ENCODE assay signal across 8 mouse cellular contexts in the genomic region with DNA sequence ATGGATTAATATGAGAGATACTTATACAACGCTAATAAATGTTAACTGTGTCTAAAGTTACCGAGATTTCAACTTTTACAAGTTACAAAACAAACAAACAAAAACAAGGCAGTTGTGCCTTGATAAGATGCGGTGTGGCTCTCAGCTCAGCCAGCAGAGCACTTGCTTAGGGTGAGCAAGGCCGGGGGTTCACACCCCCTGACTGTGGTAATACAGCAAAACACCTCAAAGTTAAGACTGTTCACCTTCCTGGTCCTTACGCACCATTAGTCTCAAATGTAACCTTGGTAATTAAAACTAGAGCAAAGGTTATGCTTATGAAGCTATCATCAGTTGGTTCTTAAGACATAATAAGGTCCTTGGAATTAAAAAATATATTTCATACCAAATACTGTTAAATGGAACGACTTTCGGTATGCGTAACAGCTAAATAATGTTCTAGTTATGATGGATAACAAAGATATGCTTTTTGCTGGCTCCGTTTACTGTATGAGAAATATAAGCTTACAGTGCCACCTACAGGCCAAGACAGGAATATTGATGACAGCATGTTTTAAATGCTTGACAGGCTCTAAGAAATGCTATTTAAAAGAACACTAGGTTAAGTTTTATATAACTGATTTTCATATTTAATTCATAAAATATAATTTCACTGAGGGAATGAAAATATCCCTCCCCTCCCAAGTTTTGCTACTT. TPM values are rescaled to one million over a fixed set of nuclear protein-coding genes. Genes with fewer than 3 reads are reported as not detected.
DNase-seq lines count a peak whose midpoint lies in the region; ATAC-seq and TF ChIP-seq lines count a peak whose summit lies in the region.

No protein-coding gene starts in this region.

- H3K4me3 ChIP-seq in heart, adult 2 months, result no peak overlapping the region
- no peak overlapping the region for H3K4me3 ChIP-seq in heart, embryonic 12.5 days
- no peak overlapping the region for H3K4me3 ChIP-seq in forebrain, embryonic 14.5 days (ENCODE audit: low read depth, low read length)

- TF ChIP-seq EP300 in heart, adult 2 months (IDR thresholded peaks at IDR 0.05; ENCODE audit: insufficient read depth, low read depth, low read length), result no peak

- no peak overlapping the region for H3K9ac ChIP-seq in heart, adult 2 months (ENCODE audit: low read depth, low read length)
- H3K9ac ChIP-seq in heart, embryonic 12.5 days, result no peak overlapping the region
- H3K9ac ChIP-seq in forebrain, embryonic 14.5 days (ENCODE audit: low read length), result no peak overlapping the region

- no peaks in the 10 kb centered on the region for H3K27me3 ChIP-seq in heart, adult 2 months (ENCODE audit: control insufficient read depth, insufficient read depth, low read length)
- H3K27me3 ChIP-seq in heart, embryonic 12.5 days (replicated peaks), result no peaks in the 10 kb centered on the region
- H3K27me3 ChIP-seq in forebrain, embryonic 14.5 days (replicated peaks; ENCODE audit: control insufficient read depth, insufficient read depth, low read length), result no peaks in the 10 kb centered on the region

- H3K9me3 ChIP-seq in heart, embryonic 12.5 days (replicated peaks), result no peaks in the 10 kb centered on the region
- H3K9me3 ChIP-seq in forebrain, embryonic 14.5 days (replicated peaks; ENCODE audit: control insufficient read depth, low read length), result no peaks in the 10 kb centered on the region

- H3K36me3 ChIP-seq in heart, adult 2 months (ENCODE audit: control insufficient read depth, insufficient read depth, low read length), result no peaks in the 10 kb centered on the region
- H3K36me3 ChIP-seq in heart, embryonic 12.5 days, result no peaks in the 10 kb centered on the region
- H3K36me3 ChIP-seq in forebrain, embryonic 14.5 days (ENCODE audit: control insufficient read depth, insufficient read depth, low read length), result no peaks in the 10 kb centered on the region

- no peaks in the 10 kb centered on the region for H3K79me2 ChIP-seq in heart, adult 2 months (replicated peaks; ENCODE audit: control insufficient read depth, insufficient read depth, low read length)

- intact Hi-C loops in heart, adult 2 months (cut with DNase I), result loop anchor here (1.0 kb wide), 2 partner anchors 178 to 255 kb away; no protein-coding TSS in a partner anchor

- DNase-seq in heart, adult 2 months, result no peak
- peak; percentile 69 for DNase-seq in A20 (ENCODE audit: low read depth, low spot score)
- DNase-seq in R1 (ENCODE audit: low read depth, low spot score), result peak; percentile 57
- DNase-seq in forebrain, embryonic 14.5 days (ENCODE audit: low spot score), result peak; percentile 93
- peak; percentile 24 for DNase-seq in layer of hippocampus, adult 9-11 months

- 31% methylated on average over 9 of the region's 9 CpGs for WGBS in heart, adult 2 months
- 38% methylated on average over 9 of the region's 9 CpGs for WGBS in heart, embryonic 12.5 days
- 45% methylated on average over 9 of the region's 9 CpGs for WGBS in forebrain, embryonic 14.5 days

- no peak for ATAC-seq in heart, embryonic 12.5 days (ENCODE audit: insufficient number of reproducible peaks, low FRiP score)
- peak; percentile 67 for ATAC-seq in forebrain, embryonic 14.5 days
- peak; percentile 75 for ATAC-seq in neutrophil, adult 5-6 weeks (ENCODE audit: extremely low read depth, insufficient number of reproducible peaks, low FRiP score, poor library complexity, severe bottlenecking)
- no peak for ATAC-seq in erythroblast, adult 5-6 weeks (replicated peaks; ENCODE audit: low FRiP score, poor library complexity, severe bottlenecking)

- no peaks in the 10 kb centered on the region for H3K4me1 ChIP-seq in heart, adult 2 months (ENCODE audit: control insufficient read depth, insufficient read depth, low read length)
- H3K4me1 ChIP-seq in heart, embryonic 12.5 days (replicated peaks), result 0 out of 2 replicates have a peak, but pooled peaks cover 3% of the 10 kb centered on the region
- no peaks in the 10 kb centered on the region for H3K4me1 ChIP-seq in forebrain, embryonic 14.5 days (ENCODE audit: control insufficient read depth, insufficient read depth, low read length)

- no peak for TF ChIP-seq POLR2A in heart, adult 2 months (IDR thresholded peaks at IDR 0.05; ENCODE audit: insufficient read depth, low read depth, low read length)

- no peak overlapping the region for H3K4me2 ChIP-seq in heart, embryonic 12.5 days
- H3K4me2 ChIP-seq in forebrain, embryonic 14.5 days (ENCODE audit: low read length), result no peak overlapping the region

- no peak overlapping the region for H3K27ac ChIP-seq in heart, adult 2 months
- H3K27ac ChIP-seq in heart, embryonic 12.5 days (ENCODE audit: poor library complexity, severe bottlenecking), result no peak overlapping the region
- H3K27ac ChIP-seq in forebrain, embryonic 14.5 days (ENCODE audit: low read depth, low read length), result no peak overlapping the region

- peak; percentile 84 for TF ChIP-seq CTCF in heart, adult 2 months (IDR thresholded peaks at IDR 0.05)

RNA-seq across cellular contexts. Expression of gene Pus7l, which starts 23.0 kb away (rescaled TPM):
- total RNA-seq in heart, adult 2 months (2021), result 1 to 10 TPM; 1.3 to 2.0 TPM
- polyA plus RNA-seq in heart, adult 2 months (2012; rRNA removed), result 1.3 TPM in 2 replicates
- polyA plus RNA-seq in heart, embryonic 12.5 days (2016; fragmentation: Nextera tagmentation; extraction: Ambion mirVana), result 5.8 and 6.4 TPM in 2 replicates
- polyA plus RNA-seq in forebrain, embryonic 14.5 days (2014; fragmentation: Nextera tagmentation; extraction: Ambion mirVana), result 5.2 and 6.2 TPM in 2 replicates
- total RNA-seq in neutrophil, adult 5-6 weeks (2017), result 4.5 and 6.4 TPM in 2 replicates
- 0.19 and 1.3 TPM in 2 replicates for total RNA-seq in erythroblast, adult 5-6 weeks (2015; ENCODE audit: low replicate concordance)
- 0.43 and 0.84 TPM in 2 replicates for total RNA-seq in erythroblast, adult 5-6 weeks (2017; ENCODE audit: low replicate concordance)

RNA-seq across cellular contexts. Expression of gene Irak4, which starts 23.1 kb away (rescaled TPM):
- 1 to 10 TPM; 5.5 to 5.9 TPM for total RNA-seq in heart, adult 2 months (2021)
- polyA plus RNA-seq in heart, adult 2 months (2012; rRNA removed), result 2.6 and 3.3 TPM in 2 replicates
- polyA plus RNA-seq in heart, embryonic 12.5 days (2016; fragmentation: Nextera tagmentation; extraction: Ambion mirVana), result 3.8 and 4.7 TPM in 2 replicates
- polyA plus RNA-seq in forebrain, embryonic 14.5 days (2014; fragmentation: Nextera tagmentation; extraction: Ambion mirVana), result 0.97 and 1.1 TPM in 2 replicates
- 60.6 and 67.9 TPM in 2 replicates for total RNA-seq in neutrophil, adult 5-6 weeks (2017)
- total RNA-seq in erythroblast, adult 5-6 weeks (2015; ENCODE audit: low replicate concordance), result 2.1 and 8.6 TPM in 2 replicates
- total RNA-seq in erythroblast, adult 5-6 weeks (2017; ENCODE audit: low replicate concordance), result 3.5 and 5.1 TPM in 2 replicates

RNA-seq across cellular contexts. Expression of gene Adamts20, which starts 55.1 kb away (rescaled TPM):
- total RNA-seq in heart, adult 2 months (2021), result under 1 TPM; 0.08 to 0.09 TPM
- 0.16 and 0.29 TPM in 2 replicates for polyA plus RNA-seq in heart, adult 2 months (2012; rRNA removed)
- 1.3 and 1.6 TPM in 2 replicates for polyA plus RNA-seq in heart, embryonic 12.5 days (2016; fragmentation: Nextera tagmentation; extraction: Ambion mirVana)
- polyA plus RNA-seq in forebrain, embryonic 14.5 days (2014; fragmentation: Nextera tagmentation; extraction: Ambion mirVana), result 2.3 and 2.5 TPM in 2 replicates
- total RNA-seq in neutrophil, adult 5-6 weeks (2017), result not detected in 2 replicates
- not detected in 2 replicates for total RNA-seq in erythroblast, adult 5-6 weeks (2015; ENCODE audit: low replicate concordance)
- total RNA-seq in erythroblast, adult 5-6 weeks (2017; ENCODE audit: low replicate concordance), result not detected in 2 replicates

Comparison
In these comparisons a context has a peak if more than half of its experiments do, and no peak if none do; other contexts are left out.
1. DNase-seq: peak in A20 (single experiment), R1 (single experiment), forebrain, embryonic 14.5 days (single experiment) and layer of hippocampus, adult 9-11 months (single experiment); none in heart, adult 2 months (0 of 2).
2. ATAC-seq: peak in forebrain, embryonic 14.5 days (single experiment) and neutrophil, adult 5-6 weeks (single experiment); none in heart, embryonic 12.5 days (single experiment) and erythroblast, adult 5-6 weeks (single experiment).